Mouse (Mus musculus) embryonic facial prominence, embryonic 10.5 days (tissue): ENCODE measurements at regions not wholly inside any gene's neighbourhood (a gene's known extent, or its start where the extent isn't known, plus 50 kb on each side); places are given as distances from the start of the nearest gene placed in this dataset.

Experiments
- DNase-seq: peaks from one replicate; pipeline ENCODE4 v3.0.0-alpha.2; 2017; ENCODE audit warnings: low spot score
- H3K27ac ChIP-seq: fragments of 300-500 bp; sonication (generic); replicated peaks from 2 replicates; pipeline ENCODE4 v1.5.1; 2016; ENCODE audit warnings: mild to moderate bottlenecking
- H3K27me3 ChIP-seq: fragments of 300-500 bp; sonication (generic); replicated peaks from 2 replicates; pipeline ENCODE4 v1.6.1; 2016; ENCODE audit warnings: low read depth, mild to moderate bottlenecking; ENCODE audit not compliant: poor library complexity, severe bottlenecking
- H3K36me3 ChIP-seq: fragments of 300-500 bp; sonication (generic); replicated peaks from 2 replicates; pipeline ENCODE4 v1.6.1; 2016; ENCODE audit warnings: mild to moderate bottlenecking, moderate library complexity
- H3K4me1 ChIP-seq: fragments of 300-500 bp; sonication (generic); 2 replicates; pipeline ENCODE4 v1.6.1; 2016
- H3K4me3 ChIP-seq: fragments of 300-500 bp; sonication (generic); 2 replicates; pipeline ENCODE4 v1.5.1; 2016; ENCODE audit warnings: mild to moderate bottlenecking, moderate library complexity
- H3K9me3 ChIP-seq: fragments of 300-500 bp; sonication (generic); 2 replicates; pipeline ENCODE4 v1.6.1; 2016; ENCODE audit warnings: mild to moderate bottlenecking
- WGBS: fragments of 180-500 bp; shearing (Covaris S2); methylation state at CpG from one replicate; pipeline ENCODE4 v1.1.7; 2016; 5-methylcytosine and 5-hydroxymethylcytosine counted together

DNA sequence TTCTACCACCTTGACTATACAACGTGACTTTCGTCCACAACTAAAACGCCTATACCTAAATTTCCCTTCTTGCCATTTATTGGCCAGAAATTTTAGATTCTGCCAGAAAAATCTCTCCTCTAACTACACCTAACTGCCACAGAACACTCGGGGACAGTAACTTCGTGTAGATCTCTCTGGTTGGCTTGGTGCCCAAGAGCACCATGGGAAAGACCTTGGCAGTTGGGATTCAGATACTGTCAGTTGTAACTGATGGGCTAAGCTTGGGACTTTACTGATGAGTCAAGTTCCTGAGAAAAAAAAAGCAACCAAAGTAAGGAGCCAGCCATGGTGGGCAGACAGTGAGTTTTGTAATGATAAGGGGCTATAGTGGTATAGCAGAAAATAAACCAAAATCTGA is 176.2 kb downstream of the Sox2 start:
- Histone ChIP-seq H3K9me3 (no peaks in the 10 kb centered on the region), H3K27ac (no peak overlapping the region), H3K27me3 (no peaks in the 10 kb centered on the region), H3K4me1 (peaks cover 4% of the 10 kb centered on the region; the same call in 1 of the 2 replicates), H3K36me3 (no peaks in the 10 kb centered on the region), H3K4me3 (no peak overlapping the region)
- DNase-seq = no peak
- WGBS = 95% methylated on average over 5 of the region's 5 CpGs

DNA sequence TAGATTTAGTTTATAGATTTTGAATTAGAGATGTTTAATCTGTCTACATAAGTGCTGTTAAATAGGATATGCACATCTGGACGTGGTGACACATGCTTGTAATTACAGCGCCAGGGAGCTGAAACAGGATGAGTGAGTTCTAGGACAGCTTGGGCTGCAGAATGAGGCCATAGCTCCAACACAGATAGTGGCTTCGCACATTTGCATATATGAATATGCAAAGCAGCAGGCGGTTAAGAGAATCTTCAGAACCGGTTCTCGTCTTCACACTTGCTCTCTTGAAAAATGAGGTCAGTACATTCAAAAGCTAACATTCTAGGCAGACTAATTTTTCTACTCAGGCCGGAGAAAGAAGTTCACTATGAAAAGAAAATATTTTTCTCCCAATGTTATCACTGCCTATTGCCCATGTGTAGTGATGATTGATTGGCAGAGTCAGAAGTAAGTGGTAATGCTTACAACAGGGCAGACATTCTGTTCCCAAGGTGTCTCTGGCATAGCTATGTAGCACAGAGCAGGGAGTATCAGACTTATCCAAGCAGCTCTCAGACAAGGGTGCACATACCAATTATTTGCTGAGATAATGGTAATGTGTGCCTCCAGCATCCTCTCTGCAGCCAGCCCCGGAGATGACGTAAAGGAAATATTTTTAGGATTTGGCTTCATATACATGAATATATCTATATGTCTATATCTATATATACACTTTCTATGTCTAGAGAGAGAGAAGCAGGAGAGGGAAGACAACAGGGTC is 178.4 kb downstream of the Sox2 start:
- no peaks in the 10 kb centered on the region for H3K27me3 ChIP-seq
- no peak overlapping the region for H3K27ac ChIP-seq

DNA sequence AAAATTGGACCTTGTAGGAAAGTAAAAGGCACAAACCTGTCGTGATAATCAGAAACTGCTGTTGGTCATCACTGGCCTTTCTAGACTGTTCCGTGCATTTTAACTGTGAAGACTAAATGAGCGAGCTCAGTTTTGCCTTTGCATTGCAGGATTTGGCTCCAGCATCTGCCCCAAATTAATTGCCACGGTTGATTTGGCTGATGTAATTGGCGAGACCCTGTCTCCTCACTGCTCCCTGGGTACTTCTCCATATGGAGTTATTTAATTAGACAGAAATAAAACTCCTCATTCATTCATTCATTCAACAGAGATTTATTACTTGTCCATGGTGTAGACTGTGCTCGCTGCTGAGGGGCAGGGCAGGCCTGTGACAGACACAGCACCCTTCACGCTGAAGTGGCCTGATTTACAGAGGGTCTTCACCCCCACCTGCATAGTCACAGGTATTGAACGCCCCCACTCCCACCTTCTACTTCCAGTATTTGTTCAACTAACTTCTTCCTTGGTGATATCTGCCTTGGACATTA is 186.6 kb downstream of the Sox2 start:
- 77% methylated on average over 8 of the region's 8 CpGs for WGBS
- Histone ChIP-seq H3K4me1 (peaks cover 25% of the 10 kb centered on the region), H3K4me3 (no peak overlapping the region), H3K27me3 (no peaks in the 10 kb centered on the region), H3K36me3 (no peaks in the 10 kb centered on the region), H3K9me3 (no peaks in the 10 kb centered on the region), H3K27ac (no peak overlapping the region)
- no peak for DNase-seq

More for the DNA sequence above, 178.4 kb downstream of the Sox2 start:
- WGBS = 67% methylated on average over 9 of the region's 9 CpGs
- H3K36me3 ChIP-seq = no peaks in the 10 kb centered on the region
- no peaks in the 10 kb centered on the region for H3K9me3 ChIP-seq
- no peak overlapping the region for H3K4me3 ChIP-seq
- 0 out of 2 replicates have a peak, but pooled peaks cover 4% of the 10 kb centered on the region for H3K4me1 ChIP-seq
- no peak for DNase-seq

DNA sequence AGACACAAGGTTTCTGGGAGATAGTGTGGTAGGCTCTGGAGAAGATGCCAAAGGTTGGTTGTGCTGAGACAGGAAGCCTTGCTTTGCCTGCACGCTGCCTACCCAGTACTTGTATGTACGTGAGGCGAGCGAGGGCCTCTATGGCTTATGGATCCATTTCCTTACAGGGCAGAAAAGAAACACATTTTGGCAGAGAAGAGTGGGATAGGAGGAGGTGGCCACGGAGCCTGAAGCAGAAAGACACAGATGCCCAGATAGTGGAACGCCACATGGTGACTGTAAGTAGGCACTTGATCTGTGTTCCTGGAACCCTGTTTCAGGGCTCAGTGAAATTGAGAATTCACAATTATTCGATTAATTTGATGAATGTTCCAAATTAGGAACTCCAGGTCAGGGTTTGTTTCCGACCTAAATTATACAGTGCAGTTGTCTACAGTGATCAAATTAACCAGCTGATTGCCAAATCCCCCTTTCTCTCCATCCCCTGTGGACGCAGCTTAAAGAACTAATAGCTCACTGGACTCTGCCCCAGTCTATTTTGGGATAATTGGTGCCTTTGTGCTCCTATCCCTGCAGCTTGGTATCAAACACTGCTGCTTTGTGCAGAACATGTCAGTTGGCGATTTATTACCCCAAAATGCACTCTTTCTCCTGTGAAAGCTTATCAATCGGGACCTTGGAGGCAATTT is 187.6 kb downstream of the Sox2 start:
- DNase-seq = no peak
- Histone ChIP-seq H3K27me3 (no peaks in the 10 kb centered on the region), H3K4me1 (peaks cover 25% of the 10 kb centered on the region), H3K4me3 (no peak overlapping the region), H3K9me3 (no peaks in the 10 kb centered on the region), H3K36me3 (no peaks in the 10 kb centered on the region), H3K27ac (no peak overlapping the region)
- WGBS = 53% methylated on average over 11 of the region's 11 CpGs

DNA sequence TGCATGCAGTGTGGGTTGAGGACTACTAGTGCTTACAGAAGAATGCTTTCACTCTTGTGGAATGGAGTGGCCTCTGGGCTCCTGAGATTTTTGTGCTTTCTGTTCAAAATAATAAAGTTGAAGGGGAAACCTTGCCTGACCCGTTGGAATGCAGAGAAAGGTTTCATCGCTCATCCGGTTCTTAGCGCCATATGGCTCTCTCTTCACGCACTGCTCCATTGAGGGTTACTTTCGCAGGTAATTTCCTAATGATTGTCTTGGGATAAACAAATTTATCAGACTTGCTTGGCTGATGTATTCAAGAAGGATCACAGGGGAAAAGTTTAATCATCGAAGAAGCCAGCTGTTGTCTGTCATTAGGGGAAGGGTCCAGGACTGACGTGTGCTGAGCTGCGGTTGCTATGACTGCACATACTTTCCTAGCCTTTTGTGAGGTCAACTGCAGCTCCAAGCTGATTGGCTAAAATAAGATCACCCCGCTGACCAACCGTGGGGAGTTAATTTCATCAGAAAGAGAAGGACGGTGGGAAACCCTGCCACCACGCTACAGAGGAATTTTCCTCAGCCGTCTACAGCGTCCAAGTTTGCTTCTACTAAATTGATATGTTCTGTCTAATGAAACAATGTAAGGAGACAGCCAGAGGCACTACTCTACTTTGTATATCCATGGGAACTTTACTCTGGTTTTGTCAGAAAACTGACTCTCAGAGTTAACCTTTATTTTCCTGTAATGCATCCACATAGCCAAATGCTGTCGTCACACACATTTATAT is 210.9 kb downstream of the Sox2 start:
- Histone ChIP-seq H3K27ac (no peak overlapping the region), H3K4me1 (0 out of 2 replicates have a peak, but pooled peaks cover 3% of the 10 kb centered on the region), H3K9me3 (no peaks in the 10 kb centered on the region), H3K27me3 (no peaks in the 10 kb centered on the region), H3K4me3 (no peak overlapping the region), H3K36me3 (no peaks in the 10 kb centered on the region)
- no peak for DNase-seq
- WGBS = 79% methylated on average over 16 of the region's 16 CpGs

DNA sequence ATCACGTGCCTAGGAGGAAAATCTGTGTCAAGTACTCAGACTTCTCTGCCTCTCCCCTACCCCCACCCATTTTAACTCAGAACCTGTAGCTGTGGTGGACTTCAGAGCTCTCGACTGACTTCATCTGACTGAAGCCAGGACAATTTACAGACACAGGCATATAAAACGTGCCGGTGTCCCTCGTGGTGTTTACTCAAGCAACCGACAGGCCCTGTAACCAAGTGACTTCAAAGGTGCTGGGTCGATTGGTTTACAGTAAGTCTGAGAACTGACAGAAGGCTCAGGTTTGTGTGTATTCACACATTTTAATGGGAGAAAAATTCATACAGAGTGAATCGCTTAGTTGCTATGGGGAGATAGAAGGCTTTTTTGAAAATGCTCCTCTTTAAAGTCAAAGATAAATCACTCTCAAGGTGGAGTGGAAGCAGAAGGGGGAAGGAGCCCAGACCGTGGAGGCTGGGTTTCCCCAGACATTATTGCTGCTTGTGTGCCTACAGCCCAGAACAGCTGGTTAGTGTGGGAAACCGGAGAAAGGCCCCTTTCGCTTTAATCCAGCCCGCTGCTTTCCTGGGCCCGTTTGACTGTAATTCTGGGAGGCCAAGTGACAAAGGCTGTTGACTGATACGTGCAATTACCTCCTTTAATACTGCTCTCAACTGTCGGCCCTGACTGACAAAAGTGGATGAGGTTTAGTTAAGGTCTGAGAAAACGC is 218.6 kb downstream of the Sox2 start:
- H3K4me1 ChIP-seq = peaks cover 17% of the 10 kb centered on the region
- peak overlapping the region; percentile 8; the same call in 1 of the 2 replicates for H3K27ac ChIP-seq
- H3K27me3 ChIP-seq = 0 out of 2 replicates have a peak, but pooled peaks cover 7% of the 10 kb centered on the region
- H3K9me3 ChIP-seq = no peaks in the 10 kb centered on the region
- no peaks in the 10 kb centered on the region for H3K36me3 ChIP-seq
- no peak overlapping the region for H3K4me3 ChIP-seq
- 55% methylated on average over 16 of the region's 16 CpGs for WGBS
- DNase-seq = peak; percentile 47

DNA sequence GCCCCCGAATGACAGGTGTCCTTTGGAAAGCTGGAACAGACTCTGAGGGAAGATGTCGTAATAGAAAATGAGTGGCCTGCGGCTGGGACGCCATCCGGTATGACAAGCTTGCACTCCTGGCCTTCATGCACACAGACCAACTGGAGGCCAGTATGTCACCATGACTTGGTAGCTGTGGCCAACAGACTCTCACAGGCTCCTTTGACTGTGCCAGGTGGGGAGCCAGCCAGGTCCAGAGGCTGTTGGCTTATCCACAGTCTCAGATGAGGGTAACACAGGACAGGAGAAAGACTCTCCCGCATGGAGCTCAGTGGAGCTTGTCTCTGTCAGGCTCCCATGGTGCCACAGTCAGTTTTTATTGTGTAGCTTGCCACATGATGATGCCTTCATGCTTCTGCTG is 219.7 kb downstream of the Sox2 start:
- H3K27me3 ChIP-seq = 0 out of 2 replicates have a peak, but pooled peaks cover 7% of the 10 kb centered on the region
- no peaks in the 10 kb centered on the region for H3K36me3 ChIP-seq
- H3K9me3 ChIP-seq = no peaks in the 10 kb centered on the region
- no peak for DNase-seq
- WGBS = 90% methylated on average over 6 of the region's 6 CpGs
- no peak overlapping the region for H3K4me3 ChIP-seq
- H3K4me1 ChIP-seq = peaks cover 17% of the 10 kb centered on the region
- H3K27ac ChIP-seq = peak overlapping the region; percentile 1; the same call in 1 of the 2 replicates

DNA sequence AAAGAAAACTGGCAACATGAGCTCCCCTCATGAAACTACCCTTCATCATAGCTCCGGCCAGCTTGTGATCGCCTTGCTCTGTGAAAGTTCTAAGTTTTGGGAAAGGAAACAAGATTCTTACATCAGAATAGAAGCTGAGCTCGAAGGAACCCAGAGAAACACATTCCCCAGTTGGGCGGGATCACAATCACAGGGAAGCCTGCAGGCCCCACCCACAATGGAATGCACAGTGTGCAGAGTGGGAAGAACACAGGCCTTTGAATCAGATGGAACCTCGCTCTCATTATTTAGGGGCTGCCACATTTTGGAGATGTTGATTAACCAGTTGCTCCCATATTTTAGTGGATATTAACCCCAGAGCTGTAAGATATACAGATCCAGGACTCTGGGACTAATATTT is 234.9 kb downstream of the Sox2 start:
- Histone ChIP-seq H3K36me3 (no peaks in the 10 kb centered on the region), H3K27me3 (no peaks in the 10 kb centered on the region), H3K4me3 (no peak overlapping the region), H3K9me3 (no peaks in the 10 kb centered on the region), H3K4me1 (peaks cover 13% of the 10 kb centered on the region), H3K27ac (no peak overlapping the region)
- 84% methylated on average over 5 of the region's 5 CpGs for WGBS
- DNase-seq = no peak

DNA sequence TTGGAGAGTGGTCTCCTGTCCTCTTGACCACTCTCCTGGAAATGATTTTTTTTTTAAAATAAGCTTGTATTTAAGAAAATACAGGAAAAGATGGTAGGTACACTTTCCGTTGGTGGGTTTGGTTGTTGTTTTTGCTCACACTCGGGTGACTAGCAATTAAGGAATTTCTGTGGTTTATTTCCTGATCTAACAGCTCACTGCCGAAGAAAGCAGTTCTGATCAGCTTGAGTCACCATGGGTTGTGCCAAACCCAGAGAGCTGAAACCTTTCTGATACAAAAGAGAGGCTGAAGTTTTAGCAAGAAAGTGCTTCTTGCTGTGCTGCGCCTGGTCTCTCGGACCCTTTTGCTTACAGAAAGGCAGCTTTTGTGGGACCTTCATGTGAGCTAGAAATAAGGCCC is 243.2 kb downstream of the Sox2 start:
- peaks cover 14% of the 10 kb centered on the region for H3K4me1 ChIP-seq
- DNase-seq = no peak
- H3K27ac ChIP-seq = no peak overlapping the region
- no peaks in the 10 kb centered on the region for H3K27me3 ChIP-seq
- 88% methylated on average over 5 of the region's 5 CpGs for WGBS
- H3K9me3 ChIP-seq = peaks cover 13% of the 10 kb centered on the region
- no peaks in the 10 kb centered on the region for H3K36me3 ChIP-seq
- no peak overlapping the region for H3K4me3 ChIP-seq

DNA sequence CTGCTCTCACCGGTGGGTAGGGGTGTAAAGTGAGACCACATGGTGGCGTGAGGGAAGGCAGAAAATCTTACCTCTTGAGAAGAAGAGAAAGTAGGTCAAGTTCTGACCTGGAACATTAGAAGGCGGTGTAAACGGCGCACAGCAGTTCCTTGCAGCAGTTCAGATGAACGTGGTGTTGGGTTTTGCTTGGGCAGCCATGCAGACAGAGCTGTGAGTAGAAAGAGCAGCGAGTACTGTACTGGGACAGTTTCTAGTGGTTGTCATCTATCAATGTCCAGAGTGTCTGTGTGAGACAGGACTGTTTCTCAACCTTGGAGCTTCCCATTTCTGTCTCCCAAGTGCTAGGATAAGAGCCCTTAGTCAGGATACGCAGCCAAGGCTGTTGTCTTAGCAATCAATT is 252.9 kb downstream of the Sox2 start:
- H3K27ac ChIP-seq = no peak overlapping the region
- H3K27me3 ChIP-seq = no peaks in the 10 kb centered on the region
- no peaks in the 10 kb centered on the region for H3K9me3 ChIP-seq
- 85% methylated on average over 8 of the region's 8 CpGs for WGBS
- no peak for DNase-seq
- H3K4me1 ChIP-seq = peaks cover 16% of the 10 kb centered on the region
- no peaks in the 10 kb centered on the region for H3K36me3 ChIP-seq
- H3K4me3 ChIP-seq = no peak overlapping the region

DNA sequence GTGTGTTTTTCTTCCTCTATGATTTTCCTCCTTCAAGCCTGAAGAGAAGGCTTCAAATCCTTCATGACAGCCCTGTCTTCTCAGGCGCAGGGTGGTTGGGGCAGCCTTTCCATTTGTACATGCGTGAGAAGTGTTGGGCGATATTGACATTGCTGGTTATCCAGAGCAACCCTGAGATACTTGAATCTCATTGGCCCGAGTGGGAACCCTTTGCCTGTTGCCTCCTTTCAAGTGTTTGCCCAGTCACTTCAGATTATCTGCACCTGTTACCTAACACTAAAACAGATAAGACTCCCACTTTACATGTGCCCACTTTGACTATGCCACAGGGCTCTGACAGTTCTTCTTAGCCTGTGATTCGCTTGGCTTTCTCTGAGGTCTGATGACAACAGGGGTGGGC is 258.3 kb downstream of the Sox2 start:
- no peaks in the 10 kb centered on the region for H3K4me1 ChIP-seq
- no peak overlapping the region for H3K4me3 ChIP-seq
- no peaks in the 10 kb centered on the region for H3K9me3 ChIP-seq
- WGBS = 90% methylated on average over 5 of the region's 5 CpGs
- no peak overlapping the region for H3K27ac ChIP-seq
- no peaks in the 10 kb centered on the region for H3K27me3 ChIP-seq
- H3K36me3 ChIP-seq = no peaks in the 10 kb centered on the region
- no peak for DNase-seq

DNA sequence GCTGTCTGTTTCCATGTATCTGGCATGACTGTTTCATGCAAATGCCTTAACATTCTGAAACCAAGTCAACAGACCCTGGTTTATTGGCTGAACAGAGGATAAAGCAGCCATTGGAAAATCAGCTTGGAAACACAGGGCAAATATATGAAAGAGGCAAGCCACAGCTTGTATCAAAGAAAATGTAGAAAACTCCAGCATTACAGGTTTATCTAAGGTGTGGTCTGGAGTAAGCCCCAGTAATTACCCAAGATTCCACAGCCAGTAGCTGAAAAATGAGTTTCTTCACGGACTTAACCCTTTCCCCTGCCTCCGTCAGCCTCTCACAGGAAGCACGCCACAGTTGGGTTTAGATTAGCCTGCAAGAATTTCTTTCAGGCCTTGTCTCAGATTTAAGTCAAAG is 259.1 kb downstream of the Sox2 start:
- H3K27ac ChIP-seq = no peak overlapping the region
- no peaks in the 10 kb centered on the region for H3K36me3 ChIP-seq
- no peaks in the 10 kb centered on the region for H3K9me3 ChIP-seq
- H3K4me3 ChIP-seq = no peak overlapping the region
- no peaks in the 10 kb centered on the region for H3K4me1 ChIP-seq
- H3K27me3 ChIP-seq = no peaks in the 10 kb centered on the region
- WGBS = 84% methylated on average over 3 of the region's 3 CpGs
- DNase-seq = no peak
